Mouse (Mus musculus): Measurements from ENCODE around the gene Hoxa7. TPM values are rescaled to one million over a fixed set of nuclear protein-coding genes. Genes with fewer than 3 reads are reported as not detected.

Gene Hoxa7
- polyA plus RNA-seq, 1 experiment = 11.9 TPM

DNA sequence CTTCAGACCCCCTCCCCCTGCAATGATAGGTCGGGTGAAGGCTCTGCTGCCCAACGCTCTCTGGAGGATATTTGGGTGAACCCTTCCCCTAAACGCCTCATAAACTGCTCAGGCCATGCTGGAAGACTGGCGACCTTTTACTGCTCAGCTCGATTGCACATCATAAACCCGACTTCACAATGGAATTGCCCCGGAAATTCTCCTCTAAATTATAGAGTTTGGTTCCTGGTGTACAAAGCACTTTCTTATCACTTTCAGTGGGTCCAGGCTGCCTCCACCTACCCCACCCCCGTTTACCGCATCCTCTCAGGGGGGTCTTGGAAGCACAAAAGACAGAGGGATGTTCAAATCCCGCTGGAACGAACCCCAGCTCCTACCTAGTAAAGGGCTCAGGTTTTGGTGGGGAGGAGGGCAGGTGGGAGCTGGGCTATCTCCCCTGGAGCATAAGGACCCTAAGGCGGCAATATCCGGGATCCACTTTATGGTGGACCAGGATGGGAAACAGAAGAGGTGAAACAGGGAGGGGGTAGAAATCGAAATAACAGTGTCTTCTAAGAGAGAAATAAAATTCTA is 2.9 kb downstream of the Hoxa7 start:
- Histone ChIP-seq H3ac (ENCODE audit: control insufficient read depth, insufficient read length) (no peak overlapping the region), H3K4me2 (ENCODE audit: low read depth) (peak overlapping the region; percentile 88), H3K27me3 (ENCODE audit: control insufficient read depth, insufficient read depth, insufficient read length) (no peaks in the 10 kb centered on the region), H3K79me2 (ENCODE audit: control insufficient read depth, insufficient read depth) (peaks cover 28% of the 10 kb centered on the region), H3K4me3 (peak overlapping the region; percentile 89), H3K36me3 (ENCODE audit: control insufficient read depth, insufficient read depth) (no peaks in the 10 kb centered on the region)
- TF ChIP-seq REST (IDR thresholded peaks at IDR 0.05; ENCODE audit: insufficient read depth, insufficient read length) (no peak), MAX (IDR thresholded peaks at IDR 0.05; ENCODE audit: low read depth) (no peak), CEBPB (IDR thresholded peaks at IDR 0.05; ENCODE audit: insufficient read depth, poor library complexity, severe bottlenecking) (no peak), USF1 (IDR thresholded peaks at IDR 0.05; ENCODE audit: low read depth) (no peak), SRF (IDR thresholded peaks at IDR 0.05; ENCODE audit: control insufficient read depth, insufficient read length, low read depth) (no peak), TCF12 (IDR thresholded peaks at IDR 0.05; ENCODE audit: insufficient read depth, poor library complexity, severe bottlenecking) (no peak)

DNA sequence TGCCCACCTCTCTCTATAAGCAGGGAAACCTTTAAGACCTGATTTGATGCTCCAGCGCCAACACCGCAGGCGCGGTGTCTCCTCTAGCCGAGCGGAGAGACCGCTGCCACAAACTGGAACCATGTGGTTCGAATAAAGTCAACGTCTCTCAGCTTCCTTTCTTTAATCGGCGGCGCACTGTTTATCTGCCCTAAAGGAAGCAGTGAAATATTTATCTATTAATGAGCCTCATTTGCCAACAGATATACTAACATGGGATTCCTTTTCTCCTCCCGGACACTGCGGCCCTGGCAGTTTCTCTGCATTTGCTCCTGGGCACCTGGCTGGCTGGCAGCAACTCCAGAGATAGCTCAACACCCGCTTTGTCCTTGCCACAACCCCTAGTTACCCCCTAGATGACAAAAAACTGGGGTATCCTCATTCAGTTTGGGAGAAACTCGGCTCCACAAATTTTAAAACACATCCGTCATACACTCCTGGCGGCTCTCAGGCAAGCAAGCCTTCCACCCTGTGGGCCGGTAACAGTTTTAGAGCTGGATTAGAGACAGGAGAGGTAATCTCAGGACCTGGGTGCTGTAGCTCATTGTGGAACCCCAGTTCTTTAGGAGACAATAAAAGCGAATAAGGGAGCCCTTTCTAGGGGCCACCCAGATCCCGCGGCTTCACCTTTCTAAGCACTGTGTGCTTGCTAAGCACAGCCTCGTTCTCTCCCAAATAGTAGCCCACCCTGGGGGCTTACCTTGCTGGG is 3.6 kb downstream of the Hoxa7 start:
- no peak overlapping the region for H3ac ChIP-seq (ENCODE audit: control insufficient read depth, insufficient read length)
- H3K36me3 ChIP-seq (ENCODE audit: control insufficient read depth, insufficient read depth) = no peaks in the 10 kb centered on the region
- no peaks in the 10 kb centered on the region for H3K27me3 ChIP-seq (ENCODE audit: control insufficient read depth, insufficient read depth, insufficient read length)
- H3K4me3 ChIP-seq = peak overlapping the region; percentile 89
- H3K4me2 ChIP-seq (ENCODE audit: low read depth) = peak overlapping the region; percentile 88
- H3K79me2 ChIP-seq (ENCODE audit: control insufficient read depth, insufficient read depth) = peaks cover 21% of the 10 kb centered on the region
- TF ChIP-seq CEBPB (IDR thresholded peaks at IDR 0.05; ENCODE audit: insufficient read depth, poor library complexity, severe bottlenecking) (no peak), REST (IDR thresholded peaks at IDR 0.05; ENCODE audit: insufficient read depth, insufficient read length) (no peak), POLR2A (IDR thresholded peaks at IDR 0.05; ENCODE audit: insufficient read length, low read depth) (no peak), MAX (IDR thresholded peaks at IDR 0.05; ENCODE audit: low read depth) (no peak), TCF3 (IDR thresholded peaks at IDR 0.05; ENCODE audit: insufficient read length, low read depth) (no peak), MYOG (IDR thresholded peaks at IDR 0.05; ENCODE audit: control insufficient read depth in 1 of 3, insufficient read depth in 1 of 3, insufficient read length in 2 of 3, low read depth in 2 of 3) (no peak), POLR2AphosphoS2 (IDR thresholded peaks at IDR 0.05; ENCODE audit: insufficient read length, low read depth) (no peak)

DNA sequence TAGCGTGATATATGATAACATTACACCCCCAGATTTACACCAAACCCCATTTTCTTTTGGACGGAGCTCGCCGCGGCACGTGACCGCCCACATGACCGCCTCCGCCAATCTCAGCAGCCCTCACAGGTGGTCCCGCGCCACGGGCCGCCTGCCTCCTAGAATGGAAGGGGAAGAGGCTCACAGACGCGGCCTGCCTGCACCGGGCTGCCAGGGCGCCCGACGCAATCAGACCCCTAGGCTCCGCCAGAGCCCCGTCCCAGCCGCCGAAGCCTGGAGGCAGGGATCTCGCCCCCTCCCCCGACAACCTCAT is 4.2 kb downstream of the Hoxa7 start:
- Histone ChIP-seq H3ac (ENCODE audit: control insufficient read depth, insufficient read length) (peak overlapping the region; percentile 46), H3K79me2 (ENCODE audit: control insufficient read depth, insufficient read depth) (peaks cover 17% of the 10 kb centered on the region), H3K4me3 (peak overlapping the region; percentile 89), H3K4me2 (ENCODE audit: low read depth) (peak overlapping the region; percentile 88), H3K36me3 (ENCODE audit: control insufficient read depth, insufficient read depth) (no peaks in the 10 kb centered on the region), H3K27me3 (ENCODE audit: control insufficient read depth, insufficient read depth, insufficient read length) (no peaks in the 10 kb centered on the region)
- TF ChIP-seq TCF12 (IDR thresholded peaks at IDR 0.05; ENCODE audit: insufficient read depth, poor library complexity, severe bottlenecking) (no peak), POLR2AphosphoS2 (IDR thresholded peaks at IDR 0.05; ENCODE audit: insufficient read length, low read depth) (peak; percentile 83), TCF3 (IDR thresholded peaks at IDR 0.05; ENCODE audit: insufficient read length, low read depth) (no peak), CEBPB (IDR thresholded peaks at IDR 0.05; ENCODE audit: insufficient read depth, poor library complexity, severe bottlenecking) (no peak), POLR2A (IDR thresholded peaks at IDR 0.05; ENCODE audit: insufficient read length, low read depth) (peak; percentile 84), USF1 (IDR thresholded peaks at IDR 0.05; ENCODE audit: low read depth) (peak; percentile 95), REST (IDR thresholded peaks at IDR 0.05; ENCODE audit: insufficient read depth, insufficient read length) (no peak), E2F4 (IDR thresholded peaks at IDR 0.05; ENCODE audit: insufficient read depth) (no peak), MYOD1 (IDR thresholded peaks at IDR 0.05; ENCODE audit: control insufficient read depth in 1 of 3, insufficient read length in 2 of 3, low read depth in 2 of 3) (peak in 2 of 3 experiments; percentile 51 to 67), SRF (IDR thresholded peaks at IDR 0.05; ENCODE audit: control insufficient read depth, insufficient read length, low read depth) (no peak), MAX (IDR thresholded peaks at IDR 0.05; ENCODE audit: low read depth) (no peak), MYOG (IDR thresholded peaks at IDR 0.05; ENCODE audit: control insufficient read depth in 1 of 3, insufficient read depth in 1 of 3, insufficient read length in 2 of 3, low read depth in 2 of 3) (peak in 2 of 3 experiments; percentile 30 to 42)

DNA sequence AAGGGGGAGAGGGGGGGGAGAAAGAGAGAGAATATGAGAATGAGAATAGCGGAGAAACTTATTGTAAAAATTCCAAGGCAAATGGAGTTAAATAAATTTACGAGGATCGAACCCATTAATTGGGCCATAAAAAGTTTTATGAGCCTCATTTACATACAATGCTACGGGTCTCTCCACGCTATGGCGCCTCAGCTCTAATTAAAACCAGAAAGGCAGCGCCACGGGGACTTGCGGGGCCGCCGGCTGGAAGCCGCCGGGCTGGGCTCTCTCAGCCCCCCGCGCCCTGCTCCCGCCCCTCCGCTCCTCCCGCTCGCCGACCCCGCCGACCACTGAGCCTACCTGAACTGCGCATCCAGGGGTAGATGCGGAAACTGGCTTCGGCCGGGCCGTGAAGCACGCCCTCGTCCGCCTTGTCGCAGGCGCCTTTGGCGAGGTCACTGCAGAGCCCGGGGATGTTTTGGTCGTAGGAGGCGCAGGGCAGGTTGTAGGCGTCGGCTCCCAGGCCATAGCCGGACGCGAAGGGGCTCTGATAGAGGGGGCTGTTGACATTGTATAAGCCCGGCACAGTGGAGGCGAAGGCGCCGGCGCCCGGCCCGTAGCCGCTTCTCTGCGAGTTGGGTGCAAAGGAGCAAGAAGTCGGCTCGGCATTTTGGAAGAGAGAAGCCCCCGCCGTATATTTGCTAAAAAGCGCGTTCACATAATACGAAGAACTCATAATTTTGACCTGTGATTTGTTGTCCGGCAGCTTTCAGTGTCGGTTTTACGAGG is 4.8 kb downstream of the Hoxa7 start:
- peak overlapping the region; percentile 89 for H3K4me3 ChIP-seq
- H3K79me2 ChIP-seq (ENCODE audit: control insufficient read depth, insufficient read depth) = peaks cover 16% of the 10 kb centered on the region

More for the DNA sequence above, 4.8 kb downstream of the Hoxa7 start:
- no peak for TF ChIP-seq USF1 (IDR thresholded peaks at IDR 0.05; ENCODE audit: low read depth)
- no peak for TF ChIP-seq REST (IDR thresholded peaks at IDR 0.05; ENCODE audit: insufficient read depth, insufficient read length)
- TF ChIP-seq TCF3 (IDR thresholded peaks at IDR 0.05; ENCODE audit: insufficient read length, low read depth) = no peak
- peak; percentile 64 for TF ChIP-seq POLR2AphosphoS2 (IDR thresholded peaks at IDR 0.05; ENCODE audit: insufficient read length, low read depth)
- TF ChIP-seq MYOD1 (IDR thresholded peaks at IDR 0.05; ENCODE audit: control insufficient read depth in 1 of 3, insufficient read length in 2 of 3, low read depth in 2 of 3) = no peak
- no peak for TF ChIP-seq TCF12 (IDR thresholded peaks at IDR 0.05; ENCODE audit: insufficient read depth, poor library complexity, severe bottlenecking)
- peak; percentile 67 for TF ChIP-seq POLR2A (IDR thresholded peaks at IDR 0.05; ENCODE audit: insufficient read length, low read depth)
- H3K36me3 ChIP-seq (ENCODE audit: control insufficient read depth, insufficient read depth) = no peaks in the 10 kb centered on the region
- no peaks in the 10 kb centered on the region for H3K27me3 ChIP-seq (ENCODE audit: control insufficient read depth, insufficient read depth, insufficient read length)
- H3K4me2 ChIP-seq (ENCODE audit: low read depth) = peak overlapping the region; percentile 88
- H3ac ChIP-seq (ENCODE audit: control insufficient read depth, insufficient read length) = peak overlapping the region; percentile 46

Measured in myocyte (in vitro differentiated cells).